Mouse (Mus musculus): Measurements from ENCODE around the gene Pepd.

Gene Pepd

GRCm38 (mm10) chr7:35054977-35055618, 142.9 kb downstream of the Pepd start:
- in situ Hi-C loops (cut with MboI, MseI), result loop anchor here (10.0 kb wide), 1 partner anchor 330 kb away; no protein-coding TSS in a partner anchor

- in situ Hi-C loops (cut with MboI, MseI), result loop anchor here (10.0 kb wide), 1 partner anchor 329 kb away; no protein-coding TSS in a partner anchor
These were observed 143.6 kb downstream of the Pepd start for GRCm38 (mm10) chr7:35055619-35056435.

GRCm38 (mm10) chr7:35056436-35056864, 144.3 kb downstream of the Pepd start, which contains the start of gene Cebpg:
TSS of gene Cebpg (minus strand) at chr7:35056573.
- in situ Hi-C loops (cut with MboI, MseI), result loop anchor here (10.0 kb wide), 1 partner anchor 328 kb away; no protein-coding TSS in a partner anchor

GRCm38 (mm10) chr7:35056999-35057398, 144.8 kb downstream of the Pepd start:
- in situ Hi-C loops (cut with MboI, MseI), result loop anchor here (10.0 kb wide), 1 partner anchor 328 kb away; no protein-coding TSS in a partner anchor

- in situ Hi-C loops (cut with MboI, MseI), result loop anchor here (10.0 kb wide), 1 partner anchor 327 kb away; no protein-coding TSS in a partner anchor
These were observed 145.4 kb downstream of the Pepd start for GRCm38 (mm10) chr7:35057569-35057968.

- in situ Hi-C loops (cut with MboI, MseI), result loop anchor here (10.0 kb wide), 1 partner anchor 326 kb away; no protein-coding TSS in a partner anchor
These were observed 146.2 kb downstream of the Pepd start for GRCm38 (mm10) chr7:35058329-35058728.

GRCm38 (mm10) chr7:35059467-35059866, 147.3 kb downstream of the Pepd start:
- in situ Hi-C loops (cut with MboI, MseI), result loop anchor here (10.0 kb wide), 1 partner anchor 325 kb away; no protein-coding TSS in a partner anchor

GRCm38 (mm10) chr7:35064286-35065258, 152.4 kb downstream of the Pepd start:
- in situ Hi-C loops (cut with MboI, MseI), result no loop called here

GRCm38 (mm10) chr7:35065958-35066357, 153.8 kb downstream of the Pepd start:
- in situ Hi-C loops (cut with MboI, MseI), result no loop called here

GRCm38 (mm10) chr7:35066640-35067212, 154.5 kb downstream of the Pepd start:
- in situ Hi-C loops (cut with MboI, MseI), result no loop called here

- in situ Hi-C loops (cut with MboI, MseI), result no loop called here
These were observed 164.5 kb downstream of the Pepd start for GRCm38 (mm10) chr7:35076645-35077044.

- in situ Hi-C loops (cut with MboI, MseI), result no loop called here
These were observed 168.7 kb downstream of the Pepd start for GRCm38 (mm10) chr7:35080843-35081338.

- in situ Hi-C loops (cut with MboI, MseI), result no loop called here
These were observed 169.4 kb downstream of the Pepd start for GRCm38 (mm10) chr7:35081406-35082104.

GRCm38 (mm10) chr7:35084565-35085360, 172.6 kb downstream of the Pepd start:
- in situ Hi-C loops (cut with MboI, MseI), result no loop called here

GRCm38 (mm10) chr7:35086271-35086861, 174.2 kb downstream of the Pepd start:
- in situ Hi-C loops (cut with MboI, MseI), result no loop called here

GRCm38 (mm10) chr7:35090550-35090949, 178.4 kb downstream of the Pepd start:
- in situ Hi-C loops (cut with MboI, MseI), result no loop called here
